Mouse (Mus musculus) stomach, postnatal 0 days (tissue): ENCODE results near the gene Acat3.

ENCODE experiments used
- CTCF ChIP-seq: IDR thresholded peaks from 2 replicates; pipeline ENCODE4 v1.5.1; 2016; ENCODE audit warnings: antibody characterized with exemption, low read depth, mild to moderate bottlenecking, moderate library complexity
- EP300 ChIP-seq: optimal IDR thresholded peaks from 2 replicates; pipeline ENCODE3; 2016; ENCODE audit warnings: antibody characterized with exemption

DNA sequence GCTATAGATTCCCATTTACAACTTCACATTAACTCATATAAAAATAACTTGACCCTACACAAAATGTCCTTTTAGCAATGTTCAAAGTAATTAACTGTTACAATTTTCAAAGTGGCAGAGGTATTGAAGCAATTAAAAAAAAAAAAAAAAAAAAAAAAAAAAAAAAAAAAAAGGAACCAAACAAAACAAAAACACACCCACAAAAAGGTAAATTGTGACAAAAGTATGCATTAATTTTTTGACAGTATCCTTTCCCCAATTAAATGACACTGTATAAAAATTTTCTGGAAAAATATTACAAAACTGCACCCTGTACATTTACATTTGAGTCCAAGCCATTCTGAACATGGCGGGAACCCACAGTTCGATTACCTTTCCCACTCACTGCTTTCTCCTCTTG is 26.8 kb upstream of the Acat3 start:
- no peak for TF ChIP-seq CTCF
- no peak for TF ChIP-seq EP300
